Mouse (Mus musculus) cerebellum, adult 2 months (tissue): ENCODE results near the gene Nr2e3.

Source experiments
- CTCF ChIP-seq: fragments of 200-500 bp; IDR thresholded peaks from 2 replicates; pipeline ENCODE4 v1.5.1; 2011; ENCODE audit warnings: low read depth, mild to moderate bottlenecking, control low read depth, low read length, moderate library complexity, borderline replicate concordance; ENCODE audit not compliant: insufficient read depth
- POLR2A ChIP-seq: fragments of 200-500 bp; IDR thresholded peaks from 2 replicates; pipeline ENCODE4 v1.6.1; 2011; ENCODE audit warnings: low read length, control low read depth, borderline replicate concordance; ENCODE audit not compliant: insufficient read depth

GRCm38 (mm10) chr9:59948691-59949250 is 11.7 kb downstream of the Nr2e3 start:
- TF ChIP-seq CTCF = no peak
- no peak for TF ChIP-seq POLR2A
